Mouse (Mus musculus): ENCODE data around the gene Clps.
A peak's percentile ranks its signal among the peaks of the same experiment; 100 is the strongest.

GRCm38 (mm10) chr17:28537881-28538280 lies 22.7 kb downstream of the Clps start:
- TF ChIP-seq CTCF (conservative IDR thresholded peaks at IDR 0.05; ENCODE audit: low read length) (peak; percentile 95), NANOG (IDR thresholded peaks at IDR 0.05; ENCODE audit: borderline replicate concordance, low read length) (no peak)
